Mouse (Mus musculus) hindbrain, postnatal 0 days (tissue): ENCODE measurements around the gene Prkcz. TPM values are rescaled to one million over a fixed set of nuclear protein-coding genes. Genes with fewer than 3 reads are reported as not detected.
A peak's percentile ranks its signal among the peaks of the same experiment; 100 is the strongest.

Experiments used
- ATAC-seq: fragments of 200-750 bp; cut with Nextera tagmentation; 2 replicates; pipeline ENCODE4 v1.8.0; 2017; ENCODE audit warnings: mild to moderate bottlenecking, moderate TSS enrichment, moderate library complexity
- DNase-seq: peaks from one replicate; pipeline ENCODE4 v3.0.0-alpha.2; 2015; ENCODE audit warnings: low spot score
- H3K27ac ChIP-seq: fragments of 300-500 bp; sonication (generic); 2 replicates; pipeline ENCODE4 v1.5.1; 2014; ENCODE audit warnings: mild to moderate bottlenecking
- H3K27me3 ChIP-seq: fragments of 300-500 bp; sonication (generic); 2 replicates; pipeline ENCODE4 v1.6.1; 2014; ENCODE audit warnings: low read length, mixed read lengths; ENCODE audit not compliant: insufficient read depth
- H3K36me3 ChIP-seq: fragments of 300-500 bp; sonication (generic); 2 replicates; pipeline ENCODE4 v1.6.1; 2014; ENCODE audit warnings: low read length, mixed read lengths; ENCODE audit not compliant: insufficient read depth
- H3K4me1 ChIP-seq: fragments of 300-500 bp; sonication (generic); 2 replicates; pipeline ENCODE4 v1.6.1; 2014; ENCODE audit warnings: antibody characterized with exemption, low read length, mixed read lengths; ENCODE audit not compliant: insufficient read depth
- H3K4me2 ChIP-seq: fragments of 300-500 bp; sonication (generic); 2 replicates; pipeline ENCODE4 v1.6.1; 2014; ENCODE audit warnings: low read depth, mild to moderate bottlenecking, low read length, moderate library complexity, mixed read lengths
- H3K4me3 ChIP-seq: fragments of 300-500 bp; sonication (generic); 2 replicates; pipeline ENCODE4 v1.5.1; 2014; ENCODE audit warnings: low read length
- H3K9ac ChIP-seq: fragments of 300-500 bp; sonication (generic); replicated peaks from 2 replicates; pipeline ENCODE4 v1.6.1; 2014; ENCODE audit warnings: mild to moderate bottlenecking, low read length, moderate library complexity, mixed read lengths
- H3K9me3 ChIP-seq: fragments of 300-500 bp; sonication (generic); 2 replicates; pipeline ENCODE4 v1.6.1; 2016; ENCODE audit warnings: low read length, mixed read lengths
- CTCF ChIP-seq: IDR thresholded peaks from 2 replicates; pipeline ENCODE4 v1.5.1; 2016; ENCODE audit warnings: antibody characterized with exemption, control low read depth, low read depth
- WGBS: fragments of 180-500 bp; shearing (Covaris S2); extraction: QIAGEN DNeasy Blood & Tissue Kit; methylation state at CpG from one replicate; pipeline ENCODE4 v1.1.7; 2014; 5-methylcytosine and 5-hydroxymethylcytosine counted together
- polyA plus RNA-seq: library from polyadenylated mRNA; unstranded; fragments of >200 nt; fragmentation: Nextera tagmentation; extraction: Ambion mirVana; gene quantifications from 2 replicates; pipeline ENCODE4 v1.2.1, GENCODE M21; 2015
- total RNA-seq: library from RNA; depleted of rRNA; stranded (reverse); fragments of >200 nt; gene quantifications from 2 replicates; pipeline ENCODE4 v1.2.3, GENCODE M21; 2014; rRNA removed

The Prkcz gene
- total RNA-seq: 85.0 and 85.1 TPM in 2 replicates
- polyA plus RNA-seq: 80.4 and 84.2 TPM in 2 replicates

- no peak within 1 kb of the TSS for H3K27ac ChIP-seq
- H3K36me3 ChIP-seq: no peaks in the 10 kb centered on the region
- H3K27me3 ChIP-seq: peaks cover 59% of the 10 kb centered on the region
- no peaks in the 10 kb centered on the region for H3K4me1 ChIP-seq
- H3K9ac ChIP-seq: no peak within 1 kb of the TSS
- DNase-seq (peak; percentile 64), ATAC-seq (peak; percentile 79; the same call in 1 of the 2 replicates)
- peak within 1 kb of the TSS; percentile 48 for H3K4me2 ChIP-seq
- under 1% methylated on average over 50 of the region's 51 CpGs for WGBS
- no peak for TF ChIP-seq CTCF
- peak within 1 kb of the TSS; percentile 37 for H3K4me3 ChIP-seq
- H3K9me3 ChIP-seq: no peaks in the 10 kb centered on the region
Measured at GRCm38 (mm10) chr4:155361303-155361791, at the start of gene Prkcz. Prkcz (minus strand) TSS chr4:155361361.

- Histone ChIP-seq H3K9ac (peak within 1 kb of the TSS; percentile 46; the same call in 1 of the 2 replicates), H3K27me3 (no peaks in the 10 kb centered on the region), H3K36me3 (no peaks in the 10 kb centered on the region), H3K9me3 (no peaks in the 10 kb centered on the region), H3K4me3 (peak within 1 kb of the TSS; percentile 54), H3K4me1 (no peaks in the 10 kb centered on the region), H3K4me2 (peak within 1 kb of the TSS; percentile 90), H3K27ac (peak within 1 kb of the TSS; percentile 58; the same call in 1 of the 2 replicates)
- TF ChIP-seq CTCF: no peak
- WGBS: under 1% methylated on average over 35 of the region's 35 CpGs
- peak; percentile 93 for DNase-seq
- peak; percentile 97 for ATAC-seq
Measured at GRCm38 (mm10) chr4:155409058-155409776, 48.1 kb upstream of the Prkcz start, which contains the start of gene Cfap74. Cfap74 (plus strand) TSS chr4:155409190.

GRCm38 (mm10) chr4:155408695-155409057, 47.5 kb upstream of the Prkcz start:
- ATAC-seq: peak; percentile 68
- DNase-seq: no peak
- Histone ChIP-seq H3K4me3 (peak overlapping the region; percentile 54), H3K36me3 (no peaks in the 10 kb centered on the region), H3K27me3 (no peaks in the 10 kb centered on the region), H3K27ac (no peak overlapping the region), H3K4me1 (no peaks in the 10 kb centered on the region), H3K9me3 (no peaks in the 10 kb centered on the region), H3K4me2 (peak overlapping the region; percentile 90), H3K9ac (0 out of 2 replicates have a peak overlapping the region, but pooled peaks have one; percentile 46)
- 2% methylated on average over 8 of the region's 8 CpGs for WGBS
- peak; percentile 68 for TF ChIP-seq CTCF

GRCm38 (mm10) chr4:155402489-155402888, 41.3 kb upstream of the Prkcz start:
- 47% methylated on average over 1 of the region's 1 CpGs for WGBS
- Histone ChIP-seq H3K27ac (no peak overlapping the region), H3K4me2 (no peak overlapping the region), H3K4me1 (peaks cover 3% of the 10 kb centered on the region; the same call in 1 of the 2 replicates), H3K36me3 (no peaks in the 10 kb centered on the region), H3K9me3 (no peaks in the 10 kb centered on the region), H3K27me3 (peaks cover 14% of the 10 kb centered on the region; the same call in 1 of the 2 replicates), H3K4me3 (no peak overlapping the region), H3K9ac (no peak overlapping the region)
- DNase-seq (no peak), ATAC-seq (no peak)
- no peak for TF ChIP-seq CTCF

GRCm38 (mm10) chr4:155401121-155401520, 40.0 kb upstream of the Prkcz start:
- DNase-seq (no peak), ATAC-seq (no peak)
- H3K4me2 ChIP-seq: no peak overlapping the region
- H3K27ac ChIP-seq: no peak overlapping the region
- H3K9ac ChIP-seq: no peak overlapping the region
- WGBS: 66% methylated on average over 7 of the region's 7 CpGs
- H3K9me3 ChIP-seq: no peaks in the 10 kb centered on the region
- H3K27me3 ChIP-seq: peaks cover 20% of the 10 kb centered on the region; the same call in 1 of the 2 replicates
- H3K4me3 ChIP-seq: no peak overlapping the region
- H3K36me3 ChIP-seq: no peaks in the 10 kb centered on the region
- peaks cover 5% of the 10 kb centered on the region; the same call in 1 of the 2 replicates for H3K4me1 ChIP-seq
- no peak for TF ChIP-seq CTCF

- 4% methylated on average over 9 of the region's 9 CpGs for WGBS
- Histone ChIP-seq H3K27me3 (peaks cover 28% of the 10 kb centered on the region; the same call in 1 of the 2 replicates), H3K4me2 (peak overlapping the region; percentile 73), H3K36me3 (no peaks in the 10 kb centered on the region), H3K9me3 (no peaks in the 10 kb centered on the region), H3K4me1 (peaks cover 5% of the 10 kb centered on the region; the same call in 1 of the 2 replicates), H3K9ac (no peak overlapping the region; the same call in 1 of the 2 replicates), H3K4me3 (peak overlapping the region; percentile 45), H3K27ac (no peak overlapping the region)
- ATAC-seq: no peak
- no peak for TF ChIP-seq CTCF
- no peak for DNase-seq
Measured at GRCm38 (mm10) chr4:155398222-155398540, 37.0 kb upstream of the Prkcz start.
